Mouse (Mus musculus): ENCODE results near the gene Fbxl13. TPM values are rescaled to one million over a fixed set of nuclear protein-coding genes. Genes with fewer than 3 reads are reported as not detected.

The Fbxl13 gene
- polyA plus RNA-seq, 1 experiment from 2014 or later, result 0.39 TPM

GRCm38 (mm10) chr5:21488506-21488905 is 156.9 kb downstream of the Fbxl13 start:
- Histone ChIP-seq H3K36me3 (no peaks in the 10 kb centered on the region), H3K27ac (replicated peaks) (no peak overlapping the region), H3K4me2 (no peak overlapping the region), H3K4me1 (replicated peaks) (peaks cover 14% of the 10 kb centered on the region), H3K4me3 (no peak overlapping the region), H3K9ac (no peak overlapping the region), H3K9me3 (no peaks in the 10 kb centered on the region), H3K27me3 (no peaks in the 10 kb centered on the region)
- 90% methylated on average over 5 of the region's 5 CpGs for WGBS
- no peak for ATAC-seq (ENCODE audit: low read depth)

DNA sequence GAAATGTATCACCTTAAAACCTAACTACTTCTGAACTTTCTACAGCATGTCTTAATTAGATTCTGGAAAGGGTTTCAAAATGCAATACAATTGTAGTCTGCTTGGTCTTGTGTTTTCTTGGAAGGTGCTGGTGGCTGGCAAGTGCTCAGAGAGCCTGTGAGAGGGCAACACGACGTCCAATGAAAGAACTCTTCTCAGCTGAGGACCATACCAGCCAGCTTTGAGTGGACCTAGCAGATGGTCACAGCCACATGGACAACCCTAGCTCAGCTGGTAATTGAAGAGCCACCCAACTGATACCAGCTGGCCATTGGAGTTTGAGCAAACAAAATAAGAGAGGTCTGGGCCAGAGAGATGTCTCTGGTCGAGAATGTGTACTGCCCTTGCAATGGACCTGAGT is 157.7 kb downstream of the Fbxl13 start:
- no peak overlapping the region for H3K9ac ChIP-seq
- no peaks in the 10 kb centered on the region for H3K36me3 ChIP-seq
- 90% methylated on average over 3 of the region's 3 CpGs for WGBS

DNA sequence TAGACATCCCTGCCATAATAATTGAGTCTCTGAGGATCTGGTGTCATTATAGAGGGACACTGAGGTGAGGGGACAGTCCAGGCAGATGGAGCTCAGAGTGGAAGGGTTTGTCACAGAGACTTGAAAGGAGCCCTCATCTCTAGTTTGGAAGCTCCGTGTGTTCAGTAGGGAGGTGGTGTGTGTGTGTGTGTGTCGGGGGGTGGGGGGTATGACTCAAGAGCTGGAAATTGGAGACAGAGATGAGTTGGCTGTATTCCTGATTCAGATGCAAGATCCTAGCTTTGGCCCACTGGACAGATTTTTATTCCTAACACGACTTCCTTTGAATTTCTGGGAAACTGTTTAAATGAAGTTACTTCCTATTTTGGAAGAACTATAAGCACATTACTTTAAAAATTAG is 158.1 kb downstream of the Fbxl13 start:
- Histone ChIP-seq H3K4me1 (replicated peaks) (peaks cover 25% of the 10 kb centered on the region), H3K4me3 (no peak overlapping the region), H3K4me2 (no peak overlapping the region), H3K9ac (no peak overlapping the region), H3K9me3 (no peaks in the 10 kb centered on the region), H3K27me3 (no peaks in the 10 kb centered on the region), H3K36me3 (no peaks in the 10 kb centered on the region), H3K27ac (replicated peaks) (no peak overlapping the region)
- WGBS, result 85% methylated on average over 3 of the region's 3 CpGs
- ATAC-seq (ENCODE audit: low read depth), result no peak

More for the DNA sequence above, 157.7 kb downstream of the Fbxl13 start:
- Histone ChIP-seq H3K4me2 (no peak overlapping the region), H3K27ac (replicated peaks) (no peak overlapping the region), H3K4me1 (replicated peaks) (peaks cover 21% of the 10 kb centered on the region), H3K27me3 (no peaks in the 10 kb centered on the region), H3K4me3 (no peak overlapping the region), H3K9me3 (no peaks in the 10 kb centered on the region)
- ATAC-seq (ENCODE audit: low read depth), result no peak

DNA sequence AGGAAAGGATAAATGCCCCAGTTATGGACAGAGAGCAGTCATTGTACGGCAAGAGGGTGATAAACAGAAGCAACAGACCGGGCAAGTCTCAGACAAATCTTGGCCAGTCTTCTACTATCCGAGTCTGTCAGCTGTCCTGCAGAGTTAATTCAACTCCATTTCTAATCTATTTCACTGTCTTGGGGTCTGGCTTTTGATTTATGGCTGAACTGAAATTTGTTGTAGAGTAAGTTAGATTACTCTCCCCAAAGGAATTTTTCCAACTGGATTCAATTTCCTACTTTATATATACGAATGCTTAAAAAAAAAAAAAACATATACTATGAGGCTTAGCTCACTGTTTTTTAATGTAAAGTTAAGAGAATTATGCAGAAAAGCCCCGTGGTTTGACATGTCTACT is 158.6 kb downstream of the Fbxl13 start:
- H3K27ac ChIP-seq (replicated peaks), result no peak overlapping the region
- H3K36me3 ChIP-seq, result no peaks in the 10 kb centered on the region
- no peak for ATAC-seq (ENCODE audit: low read depth)

DNA sequence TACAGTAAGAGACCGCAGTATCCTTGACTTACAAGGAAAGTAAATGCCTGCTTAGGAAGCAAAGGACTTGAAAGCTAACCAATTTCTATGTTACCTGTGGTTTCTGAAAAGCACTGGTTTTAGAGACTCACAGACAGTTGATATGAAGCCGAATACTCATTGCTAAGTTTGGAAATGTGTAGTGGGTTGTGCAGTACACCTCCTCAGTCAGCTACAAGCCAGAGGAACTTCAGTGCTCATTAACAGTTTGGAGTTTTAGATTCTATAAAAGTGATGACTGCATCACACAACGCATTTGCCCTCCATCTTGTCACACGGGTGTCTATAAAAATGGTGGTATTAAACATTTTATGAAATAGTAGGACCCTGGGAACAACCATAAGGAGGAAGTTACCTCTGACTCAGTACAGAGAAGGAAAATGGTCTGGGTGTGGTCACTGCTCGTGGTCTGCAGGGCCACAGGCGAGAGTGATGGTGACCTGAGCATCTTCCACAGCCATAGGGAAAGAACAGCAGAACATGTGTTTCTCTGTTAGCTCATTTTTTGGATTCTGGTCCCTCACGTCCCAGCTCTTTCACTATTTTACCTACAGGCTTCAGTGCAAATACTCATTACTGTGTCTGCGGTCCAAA is 160.1 kb downstream of the Fbxl13 start:
- no peak overlapping the region for H3K4me3 ChIP-seq
- H3K27me3 ChIP-seq, result no peaks in the 10 kb centered on the region
- H3K36me3 ChIP-seq, result no peaks in the 10 kb centered on the region
- H3K4me1 ChIP-seq (replicated peaks), result peaks cover 20% of the 10 kb centered on the region
- no peak for ATAC-seq (ENCODE audit: low read depth)
- H3K4me2 ChIP-seq, result no peak overlapping the region
- H3K27ac ChIP-seq (replicated peaks), result no peak overlapping the region
- WGBS, result 91% methylated on average over 8 of the region's 8 CpGs
- no peak overlapping the region for H3K9ac ChIP-seq
- no peaks in the 10 kb centered on the region for H3K9me3 ChIP-seq

More for the DNA sequence above, 158.6 kb downstream of the Fbxl13 start:
- Histone ChIP-seq H3K27me3 (no peaks in the 10 kb centered on the region), H3K4me2 (no peak overlapping the region), H3K4me3 (no peak overlapping the region), H3K4me1 (replicated peaks) (peaks cover 27% of the 10 kb centered on the region), H3K9ac (no peak overlapping the region), H3K9me3 (no peaks in the 10 kb centered on the region)
- WGBS, result 79% methylated on average over 5 of the region's 5 CpGs

DNA sequence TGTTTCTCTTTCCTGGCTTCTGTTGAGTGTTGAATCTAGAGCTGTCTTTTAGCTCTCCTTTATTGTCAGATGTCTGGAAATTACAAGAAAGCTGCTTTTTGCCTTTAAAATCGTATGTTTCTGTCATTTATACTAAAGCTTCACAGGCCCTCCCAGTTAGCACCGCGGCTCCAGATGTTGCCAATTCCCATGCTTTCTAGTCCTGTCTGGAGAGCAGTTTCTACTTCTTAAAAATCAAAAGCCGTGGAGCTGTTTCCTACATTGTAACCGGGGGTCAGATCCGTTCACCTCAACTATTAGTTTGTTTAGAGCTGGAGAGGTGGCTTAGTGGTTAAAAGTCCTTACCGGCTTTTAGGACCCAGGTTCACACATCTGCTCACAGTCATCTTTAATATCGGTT is 162.2 kb downstream of the Fbxl13 start:
- no peak for ATAC-seq (ENCODE audit: low read depth)
- Histone ChIP-seq H3K27ac (replicated peaks) (no peak overlapping the region), H3K36me3 (no peaks in the 10 kb centered on the region), H3K4me2 (no peak overlapping the region), H3K27me3 (no peaks in the 10 kb centered on the region), H3K9me3 (no peaks in the 10 kb centered on the region), H3K9ac (no peak overlapping the region), H3K4me3 (no peak overlapping the region), H3K4me1 (replicated peaks) (peaks cover 13% of the 10 kb centered on the region)
- 86% methylated on average over 8 of the region's 8 CpGs for WGBS

DNA sequence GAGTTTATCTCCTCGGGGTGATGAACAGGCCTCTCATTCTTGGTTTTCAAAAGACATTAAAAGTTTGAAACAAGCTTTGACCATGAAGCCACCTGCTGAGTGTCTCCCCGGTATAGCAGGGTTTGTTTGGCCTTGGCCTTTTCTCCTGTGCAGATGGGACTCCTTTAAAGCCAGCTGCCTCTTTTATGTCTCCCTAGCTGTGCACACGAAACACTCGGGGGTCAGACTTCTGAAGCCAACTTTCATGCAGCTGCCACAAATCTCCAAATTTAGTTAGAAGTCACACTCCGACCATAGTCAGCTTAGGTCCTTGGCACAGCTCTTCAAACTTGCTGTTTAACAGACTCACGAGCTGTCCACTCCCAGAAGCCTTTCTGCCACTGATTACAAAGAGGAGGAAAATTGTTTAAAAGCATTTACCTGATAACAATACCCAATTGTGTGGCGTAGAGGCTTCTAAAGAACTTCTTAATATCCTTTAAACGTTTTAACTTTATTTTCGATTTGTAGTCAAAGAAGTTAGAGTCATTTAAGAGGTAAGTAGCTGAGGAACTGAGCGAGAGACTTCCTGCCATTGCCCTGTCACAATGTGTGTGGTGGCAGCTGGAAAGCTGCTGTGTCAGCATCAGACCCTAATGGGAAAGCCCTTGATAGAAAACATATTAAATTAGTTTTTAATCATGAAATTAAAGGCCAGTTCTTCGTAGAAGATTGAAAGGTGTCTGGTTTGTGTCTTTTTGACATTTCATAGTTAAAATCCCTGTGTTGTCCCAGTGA is 162.8 kb downstream of the Fbxl13 start:
- Histone ChIP-seq H3K27ac (replicated peaks) (no peak overlapping the region), H3K4me2 (no peak overlapping the region), H3K36me3 (no peaks in the 10 kb centered on the region), H3K4me1 (replicated peaks) (peaks cover 13% of the 10 kb centered on the region), H3K9me3 (no peaks in the 10 kb centered on the region), H3K9ac (no peak overlapping the region), H3K27me3 (no peaks in the 10 kb centered on the region), H3K4me3 (no peak overlapping the region)
- ATAC-seq (ENCODE audit: low read depth), result 0 out of 2 replicates have a peak, but pooled peaks have one; percentile 19
- 34% methylated on average over 11 of the region's 11 CpGs for WGBS

- Histone ChIP-seq H3K4me2 (no peak overlapping the region), H3K4me1 (replicated peaks) (peaks cover 13% of the 10 kb centered on the region), H3K27me3 (no peaks in the 10 kb centered on the region), H3K27ac (replicated peaks) (no peak overlapping the region), H3K9me3 (no peaks in the 10 kb centered on the region), H3K36me3 (no peaks in the 10 kb centered on the region), H3K9ac (no peak overlapping the region), H3K4me3 (no peak overlapping the region)
- no peak for ATAC-seq (ENCODE audit: low read depth)
- WGBS, result 81% methylated on average over 6 of the region's 6 CpGs
These were observed 163.9 kb downstream of the Fbxl13 start for GRCm38 (mm10) chr5:21481521-21481920.

DNA sequence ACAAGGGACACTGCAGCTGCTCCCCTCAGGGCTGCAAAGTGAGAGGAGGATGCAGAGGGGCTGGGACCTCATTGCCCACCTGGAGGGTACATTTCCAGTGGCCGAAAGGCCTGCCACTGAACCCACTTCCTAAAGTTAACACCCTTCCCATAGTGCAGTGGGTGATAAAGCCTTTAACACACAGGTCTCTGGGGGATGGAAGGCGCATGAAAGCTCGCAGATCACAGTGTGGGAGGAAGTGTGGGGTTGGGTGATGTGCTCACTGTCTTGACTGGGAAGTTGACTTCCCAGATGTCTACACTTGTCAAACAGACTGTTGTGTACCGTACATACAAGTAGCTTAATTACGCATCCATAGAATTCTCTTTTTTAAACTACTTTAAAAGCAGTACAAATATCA is 165.7 kb downstream of the Fbxl13 start:
- 89% methylated on average over 5 of the region's 5 CpGs for WGBS
- no peaks in the 10 kb centered on the region for H3K9me3 ChIP-seq
- no peaks in the 10 kb centered on the region for H3K36me3 ChIP-seq
- H3K27me3 ChIP-seq, result no peaks in the 10 kb centered on the region
- no peak overlapping the region for H3K4me3 ChIP-seq
- no peak overlapping the region for H3K27ac ChIP-seq (replicated peaks)
- no peak for ATAC-seq (ENCODE audit: low read depth)
- peaks cover 13% of the 10 kb centered on the region for H3K4me1 ChIP-seq (replicated peaks)
- no peak overlapping the region for H3K9ac ChIP-seq
- H3K4me2 ChIP-seq, result no peak overlapping the region

- Histone ChIP-seq H3K27ac (replicated peaks) (no peak overlapping the region), H3K27me3 (no peaks in the 10 kb centered on the region), H3K9me3 (no peaks in the 10 kb centered on the region), H3K4me2 (no peak overlapping the region), H3K36me3 (no peaks in the 10 kb centered on the region), H3K4me1 (replicated peaks) (peaks cover 13% of the 10 kb centered on the region), H3K9ac (no peak overlapping the region), H3K4me3 (no peak overlapping the region)
- ATAC-seq (ENCODE audit: low read depth), result no peak
- WGBS, result 94% methylated on average over 5 of the region's 5 CpGs
These were observed 167.0 kb downstream of the Fbxl13 start for GRCm38 (mm10) chr5:21478428-21478827.

GRCm38 (mm10) chr5:21468100-21468499 is 177.3 kb downstream of the Fbxl13 start:
- no peak overlapping the region for H3K27ac ChIP-seq (replicated peaks)
- no peaks in the 10 kb centered on the region for H3K9me3 ChIP-seq
- H3K4me1 ChIP-seq (replicated peaks), result no peaks in the 10 kb centered on the region
- no peak overlapping the region for H3K4me3 ChIP-seq
- H3K4me2 ChIP-seq, result no peak overlapping the region
- ATAC-seq (ENCODE audit: low read depth), result no peak
- no peaks in the 10 kb centered on the region for H3K36me3 ChIP-seq
- WGBS, result 94% methylated on average over 12 of the region's 12 CpGs
- H3K9ac ChIP-seq, result no peak overlapping the region
- H3K27me3 ChIP-seq, result no peaks in the 10 kb centered on the region

DNA sequence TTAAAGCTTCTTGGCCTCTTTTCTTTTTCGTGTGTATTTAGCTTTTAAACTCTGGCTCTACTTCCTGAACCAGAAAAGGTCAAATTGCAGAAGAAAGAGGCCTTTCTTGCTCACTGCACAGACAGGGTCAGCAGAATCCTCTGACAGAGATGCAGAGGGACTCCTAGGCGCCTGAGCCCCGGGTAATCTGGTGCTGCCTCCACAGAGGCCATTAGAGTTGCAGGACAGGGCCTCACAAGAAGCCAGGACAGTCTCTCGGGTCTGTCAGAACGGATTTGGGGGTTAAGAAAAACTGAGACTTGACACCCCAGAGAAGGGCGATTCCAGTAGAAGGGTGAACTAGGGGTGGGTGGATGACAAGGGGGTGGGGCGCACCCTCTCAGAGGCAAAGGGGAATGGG is 178.0 kb downstream of the Fbxl13 start:
- Histone ChIP-seq H3K4me1 (replicated peaks) (no peaks in the 10 kb centered on the region), H3K9me3 (no peaks in the 10 kb centered on the region), H3K27ac (replicated peaks) (no peak overlapping the region), H3K4me3 (no peak overlapping the region), H3K36me3 (no peaks in the 10 kb centered on the region), H3K27me3 (no peaks in the 10 kb centered on the region), H3K9ac (no peak overlapping the region), H3K4me2 (no peak overlapping the region)
- WGBS, result 68% methylated on average over 7 of the region's 7 CpGs
- no peak for ATAC-seq (ENCODE audit: low read depth)

All from neural tube, embryonic 13.5 days (tissue).